Mouse (Mus musculus) MEL (cell line): Measurements from ENCODE around the gene Zfp566. TPM values are rescaled to one million over a fixed set of nuclear protein-coding genes. Genes with fewer than 3 reads are reported as not detected.

Experiments used
- DNase-seq: peaks from one replicate; pipeline ENCODE4 v3.0.0; 2011; ENCODE audit warnings: low read depth, low spot score
- H3K27ac ChIP-seq: 2 replicates; pipeline ENCODE4 v1.5.1; 2012; ENCODE audit warnings: low read depth, mild to moderate bottlenecking, control low read depth, low read length, moderate library complexity; ENCODE audit not compliant: control insufficient read depth
- H3K27me3 ChIP-seq, 2 experiments: fragments of 150-350 bp in 1 of 2; sonication (generic) in 1 of 2; 2 replicates each; pipeline ENCODE4 v1.6.1; 2012; ENCODE audit warnings: low read length in 2 of 2, mild to moderate bottlenecking in 2 of 2, improper control_type of control experiment in 1 of 2, moderate library complexity in 1 of 2; ENCODE audit not compliant: insufficient read depth in 2 of 2, control insufficient read depth in 1 of 2
- H3K36me3 ChIP-seq, 2 experiments: 2 replicates each; pipeline ENCODE4 v1.6.1; 2012 to 2014; ENCODE audit warnings: low read length in 2 of 2, improper control_type of control experiment in 1 of 2, inconsistent platforms in 1 of 2, mild to moderate bottlenecking in 1 of 2; ENCODE audit not compliant: insufficient read depth in 2 of 2, control insufficient read depth in 1 of 2
- H3K4me1 ChIP-seq, 2 experiments: fragments of 150-350 bp in 1 of 2; sonication (generic) in 1 of 2; 2 replicates each; pipeline ENCODE4 v1.6.1; 2012; ENCODE audit warnings: low read length in 2 of 2, improper control_type of control experiment in 1 of 2, mild to moderate bottlenecking in 1 of 2; ENCODE audit not compliant: insufficient read depth in 2 of 2, control insufficient read depth in 1 of 2
- H3K4me3 ChIP-seq, 2 experiments: fragments of 150-350 bp in 1 of 2; sonication (generic) in 1 of 2; 2 replicates each; pipeline ENCODE4 v1.5.1; 2012; ENCODE audit warnings: low read depth in 2 of 2, low read length in 2 of 2, mild to moderate bottlenecking in 2 of 2, moderate library complexity in 2 of 2, control low read depth in 1 of 2, improper control_type of control experiment in 1 of 2; ENCODE audit not compliant: control insufficient read depth in 1 of 2, insufficient read depth in 1 of 2
- H3K79me2 ChIP-seq: 2 replicates; pipeline ENCODE4 v1.6.1; 2012; ENCODE audit warnings: mild to moderate bottlenecking, low read length, moderate library complexity; ENCODE audit not compliant: control insufficient read depth, poor library complexity, insufficient read depth
- H3K9ac ChIP-seq: 2 replicates; pipeline ENCODE4 v1.6.1; 2012; ENCODE audit warnings: low read depth, mild to moderate bottlenecking, control low read depth, low read length, moderate library complexity; ENCODE audit not compliant: control insufficient read depth, poor library complexity, severe bottlenecking
- H3K9me3 ChIP-seq: fragments of 150-350 bp; sonication (generic); replicated peaks from 2 replicates; pipeline ENCODE4 v1.6.1; 2012; ENCODE audit warnings: mild to moderate bottlenecking, low read length, improper control_type of control experiment, moderate library complexity; ENCODE audit not compliant: insufficient read depth
- CHD1 ChIP-seq: IDR thresholded peaks from 2 replicates; pipeline ENCODE4 v1.6.1; 2012; ENCODE audit warnings: low read depth, mild to moderate bottlenecking, inconsistent platforms, low read length, improper control_type of control experiment
- CHD2 ChIP-seq: IDR thresholded peaks from 2 replicates; pipeline ENCODE4 v1.6.1; 2011; ENCODE audit warnings: low read length, improper control_type of control experiment
- CTCF ChIP-seq, 3 experiments: IDR thresholded peaks in 2 of 3; conservative IDR thresholded peaks in 1 of 3; 2 replicates each; pipeline ENCODE4 v1.5.1; 2011 to 2012; ENCODE audit warnings: low read length in 3 of 3, low read depth in 2 of 3, mild to moderate bottlenecking in 2 of 3, improper control_type of control experiment in 1 of 3, inconsistent platforms in 1 of 3, mixed read lengths in 1 of 3, moderate library complexity in 1 of 3; ENCODE audit not compliant: control insufficient read depth in 1 of 3, insufficient read depth in 1 of 3, poor library complexity in 1 of 3, severe bottlenecking in 1 of 3
- EP300 ChIP-seq, 2 experiments: IDR thresholded peaks; 2 replicates each; pipeline ENCODE4 v1.6.1; 2011; ENCODE audit warnings: improper control_type of control experiment in 2 of 2, low read length in 2 of 2, low read depth in 1 of 2, mild to moderate bottlenecking in 1 of 2
- GABPA ChIP-seq: IDR thresholded peaks from 2 replicates; pipeline ENCODE4 v1.6.1; 2012; ENCODE audit warnings: low read depth, mild to moderate bottlenecking, inconsistent platforms, low read length, improper control_type of control experiment, moderate library complexity
- GATA1 ChIP-seq: IDR thresholded peaks from 2 replicates; pipeline ENCODE4 v1.6.1; 2011; ENCODE audit warnings: low read depth, low read length, improper control_type of control experiment
- HCFC1 ChIP-seq: IDR thresholded peaks from 2 replicates; pipeline ENCODE4 v1.6.1; 2012; ENCODE audit warnings: low read depth, mild to moderate bottlenecking, inconsistent platforms, low read length, improper control_type of control experiment, moderate library complexity
- KAT2A ChIP-seq: conservative IDR thresholded peaks from 2 replicates; pipeline ENCODE4 v1.6.1; 2012; ENCODE audit warnings: low read depth, low read length, improper control_type of control experiment, inconsistent platforms
- MAX ChIP-seq: IDR thresholded peaks from 2 replicates; pipeline ENCODE4 v1.6.1; 2011; ENCODE audit warnings: low read length, improper control_type of control experiment
- MEF2A ChIP-seq: IDR thresholded peaks from 2 replicates; pipeline ENCODE4 v1.6.1; 2014; ENCODE audit warnings: low read depth, mild to moderate bottlenecking, inconsistent platforms, low read length, improper control_type of control experiment; ENCODE audit not compliant: poor library complexity, insufficient replicate concordance, severe bottlenecking; ENCODE audit errors: extremely low read depth
- MXI1 ChIP-seq: IDR thresholded peaks from 2 replicates; pipeline ENCODE4 v1.6.1; 2011; ENCODE audit warnings: mild to moderate bottlenecking, low read depth, low read length, improper control_type of control experiment
- POLR2AphosphoS2 ChIP-seq: IDR thresholded peaks from 2 replicates; pipeline ENCODE4 v1.6.1; 2011; ENCODE audit warnings: low read length, improper control_type of control experiment
- RAD21 ChIP-seq: IDR thresholded peaks from 2 replicates; pipeline ENCODE4 v1.6.1; 2011; ENCODE audit warnings: mild to moderate bottlenecking, low read depth, low read length, improper control_type of control experiment
- SMC3 ChIP-seq: IDR thresholded peaks from 2 replicates; pipeline ENCODE4 v1.6.1; 2011; ENCODE audit warnings: low read depth, low read length, improper control_type of control experiment
- TAL1 ChIP-seq: IDR thresholded peaks from 2 replicates; pipeline ENCODE4 v1.6.1; 2012; ENCODE audit warnings: mild to moderate bottlenecking, inconsistent platforms, low read length, moderate library complexity, mixed read lengths
- UBTF ChIP-seq: IDR thresholded peaks from 2 replicates; pipeline ENCODE4 v1.6.1; 2012; ENCODE audit warnings: low read depth, mild to moderate bottlenecking, inconsistent platforms, low read length, improper control_type of control experiment, moderate library complexity, borderline replicate concordance; ENCODE audit not compliant: insufficient read depth
- ZC3H11A ChIP-seq: IDR thresholded peaks from 2 replicates; pipeline ENCODE4 v1.6.1; 2012; ENCODE audit warnings: low read depth, mild to moderate bottlenecking, inconsistent platforms, low read length, improper control_type of control experiment
- ZKSCAN1 ChIP-seq: IDR thresholded peaks from 2 replicates; pipeline ENCODE4 v1.6.1; 2012; ENCODE audit warnings: low read depth, mild to moderate bottlenecking, inconsistent platforms, low read length, improper control_type of control experiment, moderate library complexity
- ZMIZ1 ChIP-seq: IDR thresholded peaks from 2 replicates; pipeline ENCODE4 v1.6.1; 2012; ENCODE audit warnings: low read depth, mild to moderate bottlenecking, inconsistent platforms, low read length, improper control_type of control experiment, moderate library complexity
- polyA plus RNA-seq, 2 experiments: library from polyadenylated mRNA; stranded (reverse) in 1 of 2; unstranded in 1 of 2; fragments of >175 nt in 1 of 2; fragments of >200 nt in 1 of 2; gene quantifications; 2 replicates each; pipeline versions ENCODE4 v1.2.1 to v1.2.4; 2012; ENCODE audit warnings: low replicate concordance in 2 of 2, low read depth in 1 of 2; ENCODE audit not compliant: insufficient read length in 2 of 2, insufficient read depth in 1 of 2, missing spikeins in 1 of 2
- total RNA-seq: library from RNA; depleted of rRNA; stranded (reverse); fragments of 300-350 nt; gene quantifications from 2 replicates; pipeline ENCODE4 v1.2.3, GENCODE M21; 2012

The Zfp566 gene
- total and polyA plus RNA-seq, 3 experiments = 7.3 to 8.0 TPM; not detected in 1

DNA sequence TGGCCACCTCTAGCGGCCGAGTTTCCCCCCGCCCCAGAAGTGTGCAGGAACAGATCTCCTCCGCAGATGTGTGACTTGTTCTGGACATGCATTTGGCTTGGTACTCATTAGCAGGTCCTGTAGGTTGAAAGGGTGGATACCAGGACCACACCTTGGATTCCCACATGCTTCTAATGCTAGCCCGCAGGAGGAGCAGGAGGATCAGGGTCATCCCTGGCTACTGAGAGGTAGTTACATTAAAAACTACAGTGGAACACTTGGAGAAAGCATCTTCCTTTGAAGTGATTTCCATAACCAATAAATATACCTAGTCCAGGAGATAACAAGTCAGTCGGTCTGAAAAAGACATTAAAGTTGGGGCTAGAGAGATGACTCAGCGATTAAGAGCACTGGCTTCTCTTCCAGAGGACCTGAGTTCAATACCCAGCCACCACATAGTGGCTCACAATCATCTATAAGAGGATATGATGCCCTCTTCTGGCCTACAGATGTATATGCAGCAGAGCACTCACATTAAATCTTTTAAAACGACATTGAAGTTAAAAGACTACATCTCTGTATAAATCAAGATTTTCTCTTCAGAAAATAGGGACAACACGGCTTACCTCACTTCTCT, 751 bp upstream of the Zfp566 start:
- H3K4me1 ChIP-seq = peaks cover 0 to 10% of the 10 kb centered on the region in 2 experiments; a peak in 3 of 4 replicates
- peaks cover 8% of the 10 kb centered on the region for H3K79me2 ChIP-seq
- no peaks in the 10 kb centered on the region for H3K9me3 ChIP-seq
- no peaks in the 10 kb centered on the region for H3K27me3 ChIP-seq
- peak overlapping the region; percentile 72 for H3K27ac ChIP-seq
- peak overlapping the region; percentile 66 for H3K9ac ChIP-seq
- H3K4me3 ChIP-seq = peak overlapping the region; percentile 65 to 70
- TF ChIP-seq SMC3 (peak; percentile 35), HCFC1 (no peak), TAL1 (no peak), KAT2A (no peak), CTCF (IDR thresholded peaks at IDR 0.05 in 2 of 3, conservative IDR thresholded peaks at IDR 0.05 in 1 of 3; ENCODE audit: control insufficient read depth in 1 of 3, insufficient read depth in 1 of 3, low read depth in 2 of 3, low read length in 3 of 3, poor library complexity in 1 of 3, severe bottlenecking in 1 of 3) (peak in 1 of 3 experiments; percentile 33; a peak in 3 of 6 replicates), POLR2AphosphoS2 (no peak), RAD21 (peak; percentile 38), ZC3H11A (peak; percentile 27; the same call in 1 of the 2 replicates), ZMIZ1 (no peak)
- peak; percentile 46 for DNase-seq
- H3K36me3 ChIP-seq = peaks cover 0 to 8% of the 10 kb centered on the region in 2 experiments; a peak in 2 of 4 replicates

DNA sequence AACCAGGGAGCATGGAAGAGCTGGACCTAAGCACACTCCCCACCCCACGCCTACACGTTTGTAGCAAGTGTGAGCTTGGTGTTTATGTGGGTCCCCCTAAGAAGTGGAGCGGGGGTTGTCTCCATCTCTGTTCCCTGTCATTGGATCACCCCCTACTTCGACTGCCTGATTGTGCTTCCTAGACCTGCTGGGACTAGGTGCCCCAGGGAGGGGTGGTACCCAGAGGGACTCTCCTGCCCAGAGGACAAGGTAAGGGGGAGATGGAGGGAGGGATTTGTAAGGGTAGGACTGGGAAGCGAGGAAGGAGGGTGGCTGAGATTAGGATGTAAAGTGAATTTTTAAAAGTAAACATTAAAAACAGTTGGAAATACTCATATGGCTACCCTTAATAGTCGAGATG, 922 bp downstream of the Zfp566 start:
- peak; percentile 26 for DNase-seq
- no peak overlapping the region for H3K27ac ChIP-seq

DNA sequence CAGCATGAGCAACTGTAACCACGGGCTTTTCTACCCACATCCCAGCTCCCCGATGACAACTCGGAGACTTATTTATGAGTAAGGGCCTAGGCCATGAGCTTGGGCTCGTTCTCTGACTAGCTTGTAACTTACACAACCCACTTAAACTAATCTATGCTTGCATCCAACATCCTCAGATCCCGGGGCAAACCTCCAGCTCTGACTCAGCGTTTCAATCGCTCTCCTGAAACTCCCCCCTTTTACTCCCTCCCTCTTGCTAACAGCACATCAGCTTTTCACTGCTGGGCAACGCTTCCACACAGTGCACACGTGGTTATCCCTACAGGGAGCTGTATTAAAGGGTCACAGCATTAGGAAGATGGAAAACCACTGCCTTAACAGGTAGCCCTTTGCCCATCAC, 3.8 kb downstream of the Zfp566 start:
- Histone ChIP-seq H3K9me3 (no peaks in the 10 kb centered on the region), H3K27ac (no peak overlapping the region), H3K27me3 (no peaks in the 10 kb centered on the region), H3K4me3 (no peak overlapping the region), H3K9ac (no peak overlapping the region), H3K36me3 (peaks cover 1 to 2% of the 10 kb centered on the region in 2 experiments; a peak in 1 of 4 replicates), H3K79me2 (peaks cover 7% of the 10 kb centered on the region), H3K4me1 (peaks cover 0 to 8% of the 10 kb centered on the region in 2 experiments; a peak in 3 of 4 replicates)
- DNase-seq = no peak
- TF ChIP-seq CHD2 = no peak
- no peak for TF ChIP-seq MAX
- TF ChIP-seq EP300 (IDR thresholded peaks at IDR 0.05; ENCODE audit: low read depth in 1 of 2, low read length in 2 of 2) = no peak
- TF ChIP-seq MEF2A = no peak
- no peak for TF ChIP-seq GABPA
- no peak for TF ChIP-seq POLR2AphosphoS2

More for the DNA sequence above, 922 bp downstream of the Zfp566 start:
- Histone ChIP-seq H3K36me3 (peaks cover 1 to 8% of the 10 kb centered on the region in 2 experiments; a peak in 2 of 4 replicates), H3K9me3 (no peaks in the 10 kb centered on the region)
- no peak for TF ChIP-seq ZKSCAN1
- TF ChIP-seq CHD1 = no peak
- TF ChIP-seq SMC3 = no peak
- TF ChIP-seq MXI1 = no peak
- TF ChIP-seq GATA1 = no peak
- no peak for TF ChIP-seq UBTF
- TF ChIP-seq, all 39 proteins: peak for 0
- Histone ChIP-seq H3K4me3 (peak overlapping the region; percentile 65 to 70), H3K9ac (peak overlapping the region; percentile 58), H3K27me3 (no peaks in the 10 kb centered on the region), H3K79me2 (peaks cover 7% of the 10 kb centered on the region), H3K4me1 (peaks cover 0 to 10% of the 10 kb centered on the region in 2 experiments; a peak in 3 of 4 replicates)
